Mouse (Mus musculus) small intestine, adult 2 months (tissue): ENCODE measurements at regions not wholly inside any gene's neighbourhood (a gene's known extent, or its start where the extent isn't known, plus 50 kb on each side); places are given as distances from the start of the nearest gene placed in this dataset.

Source experiments
- H3K27ac ChIP-seq: fragments of 200-500 bp; 2 replicates; pipeline ENCODE4 v1.5.1; 2012; ENCODE audit warnings: low read depth, low read length, control low read depth, inconsistent platforms; ENCODE audit not compliant: insufficient read depth
- H3K27me3 ChIP-seq: fragments of 200-500 bp; 2 replicates; pipeline ENCODE4 v1.6.1; 2012; ENCODE audit warnings: mild to moderate bottlenecking, moderate library complexity, low read length, inconsistent platforms; ENCODE audit not compliant: control insufficient read depth, insufficient read depth
- H3K36me3 ChIP-seq: fragments of 200-500 bp; 2 replicates; pipeline ENCODE4 v1.6.1; 2012; ENCODE audit warnings: mild to moderate bottlenecking, low read length, control low read depth, inconsistent platforms; ENCODE audit not compliant: control insufficient read depth, insufficient read depth
- H3K4me1 ChIP-seq: fragments of 200-500 bp; 2 replicates; pipeline ENCODE4 v1.6.1; 2012; ENCODE audit warnings: low read length, inconsistent platforms, mixed read lengths; ENCODE audit not compliant: control insufficient read depth, insufficient read depth, insufficient read length
- H3K4me3 ChIP-seq: fragments of 200-500 bp; 2 replicates; pipeline ENCODE4 v1.5.1; 2012; ENCODE audit warnings: low read depth, mild to moderate bottlenecking, control low read depth, inconsistent platforms, low read length, moderate library complexity
- CTCF ChIP-seq: fragments of 200-500 bp; IDR thresholded peaks from 2 replicates; pipeline ENCODE4 v1.5.1; 2012; ENCODE audit warnings: low read depth, mild to moderate bottlenecking, control low read depth, inconsistent platforms, low read length, moderate library complexity, mixed read lengths; ENCODE audit not compliant: insufficient replicate concordance, insufficient read length; ENCODE audit errors: extremely low read depth
- POLR2A ChIP-seq: fragments of 200-500 bp; IDR thresholded peaks from 2 replicates; pipeline ENCODE4 v1.6.1; 2012; ENCODE audit warnings: low read depth, mild to moderate bottlenecking, control low read depth, inconsistent platforms, low read length, moderate library complexity
- WGBS: fragments of 180-500 bp; shearing (Covaris S2); methylation state at CpG from one replicate; pipeline ENCODE4 v1.1.7; 2018; 5-methylcytosine and 5-hydroxymethylcytosine counted together

GRCm38 (mm10) chr11:19170938-19171337, 152.2 kb upstream of the Meis1 start:
- no peaks in the 10 kb centered on the region for H3K27me3 ChIP-seq
- H3K36me3 ChIP-seq: no peaks in the 10 kb centered on the region
- H3K4me3 ChIP-seq: no peak overlapping the region
- TF ChIP-seq CTCF (no peak), POLR2A (no peak)
- H3K27ac ChIP-seq: no peak overlapping the region
- no peaks in the 10 kb centered on the region for H3K4me1 ChIP-seq
- WGBS: 67% methylated on average over 2 of the region's 2 CpGs

GRCm38 (mm10) chr11:19174305-19175017, 155.7 kb upstream of the Meis1 start:
- no peaks in the 10 kb centered on the region for H3K27me3 ChIP-seq

DNA sequence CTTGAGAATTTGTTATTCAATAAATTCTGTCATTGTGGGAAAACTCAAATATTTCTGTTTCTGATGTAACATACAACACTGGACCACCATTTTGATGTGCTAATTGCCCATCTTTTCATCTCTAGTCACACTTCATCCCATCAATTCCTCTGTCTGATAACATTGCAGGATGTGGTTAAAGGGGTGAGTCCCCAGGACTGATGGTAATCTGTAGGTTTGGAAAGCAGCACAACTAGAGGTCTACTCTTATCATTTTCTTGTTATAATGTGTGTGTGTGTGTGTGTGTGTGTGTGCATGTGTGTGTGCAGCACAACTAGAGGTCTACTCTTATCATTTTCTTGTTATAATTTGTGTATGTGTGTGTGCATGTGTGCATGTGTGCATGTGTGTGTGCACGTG, 160.5 kb upstream of the Meis1 start:
- Histone ChIP-seq H3K36me3 (no peaks in the 10 kb centered on the region), H3K4me3 (no peak overlapping the region), H3K4me1 (no peaks in the 10 kb centered on the region), H3K27me3 (no peaks in the 10 kb centered on the region), H3K27ac (no peak overlapping the region)
- TF ChIP-seq POLR2A: no peak
- no peak for TF ChIP-seq CTCF
- WGBS: 100% methylated on average over 1 of the region's 1 CpGs

More at GRCm38 (mm10) chr11:19174305-19175017, 155.7 kb upstream of the Meis1 start:
- TF ChIP-seq POLR2A (no peak), CTCF (no peak)
- no peak overlapping the region for H3K27ac ChIP-seq
- WGBS: 80% methylated on average over 13 of the region's 13 CpGs
- H3K4me1 ChIP-seq: no peaks in the 10 kb centered on the region
- H3K36me3 ChIP-seq: no peaks in the 10 kb centered on the region
- no peak overlapping the region for H3K4me3 ChIP-seq

DNA sequence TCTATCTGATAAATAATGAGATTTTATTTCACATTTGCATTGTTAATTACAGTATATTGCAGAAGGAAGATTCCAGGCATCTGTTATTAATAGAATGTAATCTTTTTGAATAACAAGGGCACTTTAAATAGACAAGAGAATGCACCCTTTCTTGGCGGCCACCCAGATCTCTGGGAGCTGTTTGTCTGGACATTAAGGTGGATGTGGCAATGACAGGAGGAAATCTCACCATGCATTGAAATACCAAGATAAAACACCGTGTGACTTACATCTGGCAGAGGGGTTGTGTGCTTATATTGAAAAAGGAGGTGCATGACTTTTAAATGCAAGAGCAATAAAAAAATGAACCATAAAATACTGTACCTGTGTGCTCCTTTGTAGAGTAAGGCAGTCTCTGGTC, 171.0 kb upstream of the Meis1 start:
- Histone ChIP-seq H3K27ac (no peak overlapping the region), H3K4me3 (no peak overlapping the region), H3K4me1 (no peaks in the 10 kb centered on the region), H3K36me3 (no peaks in the 10 kb centered on the region), H3K27me3 (no peaks in the 10 kb centered on the region)
- TF ChIP-seq CTCF (no peak), POLR2A (no peak)
- WGBS: 45% methylated on average over 2 of the region's 2 CpGs

- 28% methylated on average over 1 of the region's 1 CpGs for WGBS
- TF ChIP-seq CTCF (no peak), POLR2A (no peak)
- Histone ChIP-seq H3K4me3 (no peak overlapping the region), H3K4me1 (no peaks in the 10 kb centered on the region), H3K36me3 (no peaks in the 10 kb centered on the region), H3K27me3 (no peaks in the 10 kb centered on the region), H3K27ac (no peak overlapping the region)
These were observed 175.7 kb upstream of the Meis1 start for GRCm38 (mm10) chr11:19194464-19194863.

DNA sequence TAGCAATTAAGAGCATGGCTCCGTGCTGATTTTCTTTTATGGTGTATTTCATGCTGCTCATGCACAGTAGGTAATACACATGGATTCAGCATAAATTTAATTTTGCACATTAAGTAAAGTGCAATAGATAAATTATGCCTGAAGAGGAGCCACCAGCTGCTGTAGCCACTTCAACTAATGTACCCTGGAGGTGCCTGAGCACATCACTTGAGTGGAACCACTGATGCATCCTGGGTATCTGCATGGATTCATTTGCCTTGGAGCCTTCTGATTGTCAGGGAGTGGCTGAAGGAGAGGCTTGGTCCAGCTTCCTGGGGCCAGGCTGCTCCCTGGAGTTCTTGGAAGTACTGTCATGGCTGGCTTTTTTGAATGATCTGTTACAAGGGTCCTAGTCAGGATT, 179.0 kb upstream of the Meis1 start:
- TF ChIP-seq POLR2A: no peak
- no peak for TF ChIP-seq CTCF
- no peaks in the 10 kb centered on the region for H3K4me1 ChIP-seq
- H3K27me3 ChIP-seq: no peaks in the 10 kb centered on the region
- no peaks in the 10 kb centered on the region for H3K36me3 ChIP-seq
- H3K27ac ChIP-seq: no peak overlapping the region
- no peak overlapping the region for H3K4me3 ChIP-seq
- WGBS: 91% methylated on average over 1 of the region's 1 CpGs

GRCm38 (mm10) chr11:19202602-19203517, 184.1 kb upstream of the Meis1 start:
- Histone ChIP-seq H3K36me3 (no peaks in the 10 kb centered on the region), H3K27ac (no peak overlapping the region), H3K4me3 (no peak overlapping the region), H3K4me1 (no peaks in the 10 kb centered on the region), H3K27me3 (no peaks in the 10 kb centered on the region)
- WGBS: 84% methylated on average over 8 of the region's 8 CpGs
- no peak for TF ChIP-seq POLR2A
- TF ChIP-seq CTCF: no peak
